Mouse (Mus musculus): ENCODE data around the gene Agrn.

- no peak for TF ChIP-seq CTCF (IDR thresholded peaks at IDR 0.05; ENCODE audit: control insufficient read depth, insufficient read depth, low read length)
- TF ChIP-seq POLR2A (IDR thresholded peaks at IDR 0.05; ENCODE audit: borderline replicate concordance, control insufficient read depth, low read depth, low read length) = no peak
These were observed 15.8 kb upstream of the Agrn start for GRCm38 (mm10) chr4:156213134-156213533.
